Mouse (Mus musculus) midbrain, embryonic 12.5 days (tissue): Measurements from ENCODE around the gene Arrdc5. TPM values are rescaled to one million over a fixed set of nuclear protein-coding genes. Genes with fewer than 3 reads are reported as not detected.

Experiments used
- ATAC-seq: fragments of 200-750 bp; cut with Nextera tagmentation; 2 replicates; pipeline ENCODE4 v1.8.0; 2017; ENCODE audit warnings: low read depth, moderate TSS enrichment, moderate library complexity; ENCODE audit not compliant: low FRiP score
- H3K27ac ChIP-seq: fragments of 300-500 bp; sonication (generic); replicated peaks from 2 replicates; pipeline ENCODE4 v1.5.1; 2016; ENCODE audit warnings: mild to moderate bottlenecking
- H3K27me3 ChIP-seq: fragments of 300-500 bp; sonication (generic); 2 replicates; pipeline ENCODE4 v1.6.1; 2016; ENCODE audit warnings: mild to moderate bottlenecking
- H3K36me3 ChIP-seq: fragments of 300-500 bp; sonication (generic); 2 replicates; pipeline ENCODE4 v1.6.1; 2016
- H3K4me1 ChIP-seq: fragments of 300-500 bp; sonication (generic); 2 replicates; pipeline ENCODE4 v1.6.1; 2016
- H3K4me2 ChIP-seq: fragments of 300-500 bp; sonication (generic); replicated peaks from 2 replicates; pipeline ENCODE4 v1.6.1; 2016; ENCODE audit warnings: mild to moderate bottlenecking, moderate library complexity
- H3K4me3 ChIP-seq: fragments of 300-500 bp; sonication (generic); 2 replicates; pipeline ENCODE4 v1.5.1; 2016; ENCODE audit warnings: mild to moderate bottlenecking
- H3K9ac ChIP-seq: fragments of 300-500 bp; sonication (generic); replicated peaks from 2 replicates; pipeline ENCODE4 v1.6.1; 2016; ENCODE audit warnings: mild to moderate bottlenecking, moderate library complexity
- H3K9me3 ChIP-seq: fragments of 300-500 bp; sonication (generic); 2 replicates; pipeline ENCODE4 v1.6.1; 2016; ENCODE audit warnings: mild to moderate bottlenecking
- WGBS: fragments of 180-500 bp; shearing (Covaris S2); methylation state at CpG from one replicate; pipeline ENCODE4 v1.1.7; 2016; 5-methylcytosine and 5-hydroxymethylcytosine counted together
- polyA plus RNA-seq: library from polyadenylated mRNA; unstranded; fragments of >200 nt; fragmentation: Nextera tagmentation; extraction: Ambion mirVana; gene quantifications from 2 replicates; pipeline ENCODE4 v1.2.1, GENCODE M21; 2016

Gene Arrdc5
- polyA plus RNA-seq, 1 experiment from 2014 or later, result not detected

DNA sequence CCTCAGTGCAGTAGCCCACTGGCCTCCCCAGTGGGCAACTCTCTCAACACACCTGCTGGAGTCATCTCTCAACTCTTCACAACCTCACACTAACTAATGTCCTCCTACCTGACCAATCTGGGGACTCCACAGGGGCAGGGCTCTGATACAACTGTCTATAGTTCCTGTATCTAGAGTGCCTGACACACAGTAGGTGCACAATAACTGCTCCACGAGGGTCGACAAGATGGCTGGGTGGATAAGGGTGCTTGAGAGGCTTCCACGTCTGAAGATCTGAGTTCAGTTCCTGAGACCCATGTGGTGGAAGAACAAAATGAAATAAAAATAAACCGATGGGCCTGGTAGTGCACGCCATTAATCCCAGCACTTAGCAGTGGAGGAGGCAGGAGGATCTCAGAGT is 26.1 kb downstream of the Arrdc5 start:
- WGBS, result 84% methylated on average over 5 of the region's 5 CpGs
- no peak for ATAC-seq

DNA sequence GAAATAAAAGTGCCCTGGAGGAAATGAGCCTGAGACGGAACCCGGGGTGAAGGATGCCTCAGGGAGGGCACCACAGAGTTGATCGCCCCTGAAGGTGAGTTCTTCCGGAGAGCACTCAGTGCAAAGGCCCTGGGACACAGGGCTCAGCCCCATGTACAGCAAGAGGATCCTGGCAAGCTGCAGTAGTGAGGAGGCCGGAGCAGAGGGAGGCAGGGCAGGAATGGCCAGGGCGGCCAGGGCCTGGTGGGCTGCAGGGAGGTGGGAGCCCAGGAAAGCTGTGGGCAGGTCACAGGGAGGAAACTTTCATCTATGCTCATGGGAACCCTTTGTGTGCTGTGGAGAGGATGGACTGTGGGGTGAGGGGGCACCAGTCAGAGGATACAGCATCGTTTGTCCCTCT is 26.6 kb downstream of the Arrdc5 start:
- Histone ChIP-seq H3K9ac (no peak overlapping the region), H3K4me3 (no peak overlapping the region), H3K9me3 (no peaks in the 10 kb centered on the region), H3K27me3 (no peaks in the 10 kb centered on the region), H3K4me2 (no peak overlapping the region), H3K36me3 (no peaks in the 10 kb centered on the region), H3K4me1 (peaks cover 24% of the 10 kb centered on the region), H3K27ac (no peak overlapping the region)
- ATAC-seq, result no peak
- WGBS, result 87% methylated on average over 7 of the region's 7 CpGs

More for the DNA sequence above, 26.1 kb downstream of the Arrdc5 start:
- H3K27me3 ChIP-seq, result no peaks in the 10 kb centered on the region
- H3K9me3 ChIP-seq, result no peaks in the 10 kb centered on the region
- H3K4me3 ChIP-seq, result no peak overlapping the region
- H3K36me3 ChIP-seq, result no peaks in the 10 kb centered on the region
- no peak overlapping the region for H3K9ac ChIP-seq
- no peak overlapping the region for H3K4me2 ChIP-seq
- peaks cover 24% of the 10 kb centered on the region for H3K4me1 ChIP-seq
- no peak overlapping the region for H3K27ac ChIP-seq

DNA sequence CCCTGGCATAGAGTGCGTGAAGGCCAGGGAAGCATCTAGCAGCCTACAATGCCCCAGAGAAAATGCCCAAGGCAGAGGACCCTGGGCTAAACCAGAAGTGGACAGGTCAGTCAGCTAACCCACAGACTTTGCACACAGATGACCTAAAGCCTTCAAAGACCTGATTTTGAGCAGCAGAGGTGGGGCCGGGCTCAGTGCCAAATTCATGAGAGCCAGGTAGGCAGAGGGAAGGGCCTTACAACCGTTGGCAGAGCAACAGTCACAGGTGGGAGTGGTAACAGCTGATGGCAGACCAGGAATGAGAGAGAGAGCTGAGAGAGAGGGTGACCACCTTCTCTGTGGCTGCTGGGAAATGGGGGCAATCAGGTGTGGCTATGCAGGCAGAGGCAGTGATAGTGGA is 27.4 kb downstream of the Arrdc5 start:
- no peak overlapping the region for H3K4me3 ChIP-seq
- no peak for ATAC-seq
- H3K36me3 ChIP-seq, result no peaks in the 10 kb centered on the region
- H3K27me3 ChIP-seq, result no peaks in the 10 kb centered on the region
- no peak overlapping the region for H3K27ac ChIP-seq
- H3K4me1 ChIP-seq, result peaks cover 23% of the 10 kb centered on the region
- no peak overlapping the region for H3K4me2 ChIP-seq
- WGBS, result 71% methylated on average over 3 of the region's 3 CpGs
- H3K9me3 ChIP-seq, result no peaks in the 10 kb centered on the region
- no peak overlapping the region for H3K9ac ChIP-seq

DNA sequence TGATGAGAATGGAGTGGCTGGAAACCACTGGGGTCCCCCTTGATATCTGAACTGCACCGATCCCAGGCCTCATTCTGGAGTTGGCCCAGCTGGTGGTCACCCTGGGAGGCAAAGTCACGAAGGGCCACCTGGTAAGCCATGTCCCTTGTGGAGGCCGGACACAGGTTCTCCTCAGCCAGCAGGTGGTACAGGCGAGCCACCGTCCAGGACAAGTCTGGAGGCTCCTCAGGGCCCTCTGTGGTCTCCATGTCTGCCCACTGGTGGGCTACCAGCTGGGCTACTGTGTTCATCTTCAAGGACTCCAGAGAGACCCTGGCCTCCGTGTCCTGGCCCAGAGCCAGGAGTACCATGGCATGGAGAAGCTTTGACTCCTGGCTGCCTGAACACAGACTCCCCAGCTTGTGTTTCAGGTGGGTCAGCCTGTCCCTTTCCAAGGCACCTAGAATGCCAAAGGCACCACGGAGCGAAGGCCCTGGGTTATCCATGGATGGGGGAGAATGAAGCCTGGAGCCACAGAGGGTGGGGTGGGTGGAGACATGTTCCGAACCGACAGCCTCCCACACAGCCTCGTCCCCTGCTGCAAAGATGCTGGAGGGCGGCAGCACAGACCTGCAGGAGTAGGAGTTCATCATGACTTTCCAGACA is 28.4 kb downstream of the Arrdc5 start:
- no peaks in the 10 kb centered on the region for H3K9me3 ChIP-seq
- H3K27me3 ChIP-seq, result no peaks in the 10 kb centered on the region
- H3K36me3 ChIP-seq, result no peaks in the 10 kb centered on the region
- no peak overlapping the region for H3K4me3 ChIP-seq
- no peak overlapping the region for H3K27ac ChIP-seq
- no peak overlapping the region for H3K4me2 ChIP-seq
- H3K4me1 ChIP-seq, result peaks cover 15% of the 10 kb centered on the region
- H3K9ac ChIP-seq, result no peak overlapping the region
- 85% methylated on average over 12 of the region's 12 CpGs for WGBS
- ATAC-seq, result no peak

DNA sequence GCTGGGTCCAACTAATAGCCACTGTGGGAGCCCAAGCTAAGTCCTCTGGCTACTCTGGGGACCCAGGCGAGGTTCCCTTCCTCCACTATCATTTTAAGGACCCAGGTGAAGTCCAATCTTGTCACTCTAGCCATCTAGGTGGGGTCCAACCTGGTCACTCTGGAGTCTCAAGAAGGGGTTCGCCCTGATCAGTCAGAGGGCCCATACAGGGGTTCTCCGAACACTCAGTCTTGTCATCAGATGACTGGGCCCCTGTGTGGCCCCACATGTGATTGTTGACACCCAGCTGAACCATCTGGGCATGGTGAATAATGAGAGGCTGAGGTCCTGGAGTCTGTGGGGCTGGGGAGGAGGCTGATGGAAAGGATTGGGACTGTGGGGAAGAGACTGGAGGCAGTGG is 30.3 kb downstream of the Arrdc5 start:
- H3K4me1 ChIP-seq, result peaks cover 6% of the 10 kb centered on the region; the same call in 1 of the 2 replicates
- no peaks in the 10 kb centered on the region for H3K27me3 ChIP-seq
- H3K36me3 ChIP-seq, result 0 out of 2 replicates have a peak, but pooled peaks cover 4% of the 10 kb centered on the region
- H3K4me2 ChIP-seq, result peak overlapping the region; percentile 65
- 65% methylated on average over 3 of the region's 3 CpGs for WGBS
- peak overlapping the region; percentile 55 for H3K9ac ChIP-seq
- H3K4me3 ChIP-seq, result peak overlapping the region; percentile 41
- no peaks in the 10 kb centered on the region for H3K9me3 ChIP-seq
- peak overlapping the region; percentile 71; the same call in 1 of the 2 replicates for H3K27ac ChIP-seq
- ATAC-seq, result peak; percentile 9; the same call in 1 of the 2 replicates

DNA sequence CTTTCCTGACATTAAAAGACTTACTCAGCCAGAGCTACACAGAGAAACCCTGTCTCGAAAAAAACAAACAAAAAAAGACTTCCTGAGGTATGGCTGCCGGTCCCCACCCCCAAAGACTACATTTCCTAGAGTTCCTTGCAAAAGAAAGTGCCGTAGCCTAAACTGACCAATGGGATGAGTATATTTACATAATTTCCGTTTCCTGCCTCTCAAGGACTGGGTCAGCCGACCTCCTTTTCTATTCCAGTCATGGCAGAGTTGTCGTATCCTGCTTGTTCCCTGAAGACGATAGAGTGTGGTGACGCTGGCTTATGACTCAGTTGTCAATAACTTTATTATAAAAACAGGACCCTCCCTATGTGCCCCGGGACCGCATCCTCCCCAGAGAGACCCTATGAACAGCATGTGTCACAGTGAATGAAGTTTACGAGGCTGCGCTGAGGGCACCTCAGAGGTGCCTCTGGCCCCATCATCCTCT is 30.9 kb downstream of the Arrdc5 start:
- Histone ChIP-seq H3K4me1 (peaks cover 6% of the 10 kb centered on the region; the same call in 1 of the 2 replicates), H3K36me3 (0 out of 2 replicates have a peak, but pooled peaks cover 4% of the 10 kb centered on the region), H3K27me3 (no peaks in the 10 kb centered on the region), H3K9ac (peak overlapping the region; percentile 55), H3K4me2 (peak overlapping the region; percentile 65), H3K9me3 (no peaks in the 10 kb centered on the region), H3K4me3 (peak overlapping the region; percentile 41), H3K27ac (peak overlapping the region; percentile 71)
- ATAC-seq, result peak; percentile 84
- WGBS, result 20% methylated on average over 12 of the region's 12 CpGs

DNA sequence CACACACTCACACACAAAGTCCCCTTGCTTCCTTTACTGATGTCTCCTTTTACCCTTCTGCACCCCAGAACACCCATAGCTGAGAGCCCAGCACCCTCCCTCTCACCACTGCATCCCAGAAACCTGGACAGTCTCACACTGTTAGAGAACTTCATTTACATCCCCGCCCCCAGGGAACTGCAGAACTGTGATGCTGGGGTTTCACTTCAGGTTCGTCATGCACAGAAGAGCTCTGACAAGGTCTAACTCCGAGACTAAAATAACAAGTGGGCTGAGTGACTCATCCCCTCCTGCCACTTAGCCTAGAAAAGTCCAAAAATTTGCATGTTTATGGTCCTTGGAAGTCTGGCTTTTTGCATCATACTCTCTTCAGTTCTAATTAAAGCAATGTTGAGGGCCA is 33.8 kb downstream of the Arrdc5 start:
- no peak overlapping the region for H3K27ac ChIP-seq
- peaks cover 23% of the 10 kb centered on the region for H3K36me3 ChIP-seq
- 74% methylated on average over 3 of the region's 3 CpGs for WGBS
- ATAC-seq, result no peak
- H3K4me3 ChIP-seq, result no peak overlapping the region
- peaks cover 10% of the 10 kb centered on the region for H3K4me1 ChIP-seq
- no peaks in the 10 kb centered on the region for H3K27me3 ChIP-seq
- no peak overlapping the region for H3K9ac ChIP-seq
- no peaks in the 10 kb centered on the region for H3K9me3 ChIP-seq
- H3K4me2 ChIP-seq, result no peak overlapping the region

DNA sequence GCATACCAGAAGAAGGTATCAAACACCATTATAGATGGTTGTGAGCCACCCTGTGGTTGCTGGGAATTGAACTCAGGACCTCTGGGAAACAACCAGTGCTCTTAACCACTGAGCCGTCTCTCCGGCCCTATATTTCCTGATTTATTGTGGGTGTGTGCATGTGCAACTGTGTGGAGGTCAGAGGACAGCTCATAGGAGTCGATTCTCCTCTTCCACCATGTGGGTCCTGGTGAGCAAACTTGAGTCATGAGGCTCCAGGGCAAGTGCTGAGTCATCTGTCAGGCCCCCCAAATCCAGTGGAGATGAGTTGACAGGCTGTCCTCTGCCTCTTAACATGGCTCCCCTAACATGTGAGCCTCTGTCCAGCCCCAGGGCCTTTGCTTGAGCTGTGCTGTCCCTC is 34.2 kb downstream of the Arrdc5 start:
- 91% methylated on average over 3 of the region's 3 CpGs for WGBS
- peaks cover 14% of the 10 kb centered on the region for H3K4me1 ChIP-seq
- no peaks in the 10 kb centered on the region for H3K9me3 ChIP-seq
- no peak for ATAC-seq
- no peaks in the 10 kb centered on the region for H3K27me3 ChIP-seq
- no peak overlapping the region for H3K4me3 ChIP-seq
- H3K9ac ChIP-seq, result no peak overlapping the region
- H3K4me2 ChIP-seq, result no peak overlapping the region
- no peak overlapping the region for H3K27ac ChIP-seq
- peaks cover 27% of the 10 kb centered on the region for H3K36me3 ChIP-seq

DNA sequence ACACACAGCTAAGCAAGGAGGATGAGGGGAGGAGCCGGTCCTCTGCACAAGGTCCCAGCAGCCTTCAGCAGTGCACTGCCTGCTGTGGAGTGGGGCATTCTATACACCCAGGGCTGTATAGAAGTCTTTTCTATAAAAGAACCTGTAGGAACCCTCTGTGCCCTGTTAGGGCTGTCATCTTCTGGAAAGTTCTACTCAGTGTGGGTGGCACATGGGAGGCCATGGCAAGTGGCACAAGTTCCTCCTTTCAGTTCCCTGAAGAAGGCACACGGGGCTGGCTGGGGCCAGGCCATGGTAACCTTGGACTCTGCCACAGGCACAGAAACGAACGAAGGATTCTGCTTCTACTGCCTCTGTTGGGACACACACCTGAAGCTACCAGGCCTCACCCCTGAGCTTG is 35.1 kb downstream of the Arrdc5 start:
- no peak overlapping the region for H3K4me3 ChIP-seq
- H3K9me3 ChIP-seq, result no peaks in the 10 kb centered on the region
- H3K4me1 ChIP-seq, result peaks cover 21% of the 10 kb centered on the region
- peaks cover 36% of the 10 kb centered on the region for H3K36me3 ChIP-seq
- no peak overlapping the region for H3K4me2 ChIP-seq
- no peaks in the 10 kb centered on the region for H3K27me3 ChIP-seq
- H3K27ac ChIP-seq, result no peak overlapping the region
- no peak for ATAC-seq
- H3K9ac ChIP-seq, result no peak overlapping the region
- WGBS, result 96% methylated on average over 4 of the region's 4 CpGs

DNA sequence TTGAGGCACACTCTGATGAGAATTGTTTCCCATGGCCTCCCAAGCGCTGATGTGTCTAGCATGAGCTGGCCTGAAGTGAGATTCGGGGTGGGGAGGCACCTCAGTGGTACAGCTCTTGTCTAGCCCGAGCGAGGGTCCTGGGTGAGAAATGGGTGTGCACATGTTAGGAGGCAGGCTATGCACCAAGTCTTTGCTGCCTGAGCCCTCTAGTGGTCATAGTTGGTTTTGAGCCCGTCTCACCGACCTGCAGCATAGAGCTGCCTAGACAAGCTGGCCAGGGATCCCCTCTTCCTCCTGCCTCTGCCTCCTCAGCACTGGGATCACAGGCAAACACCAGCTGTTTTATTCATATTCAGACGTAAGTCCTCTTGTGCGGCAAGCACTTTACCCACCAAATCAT is 36.1 kb downstream of the Arrdc5 start:
- peak; percentile 55 for ATAC-seq
- WGBS, result 23% methylated on average over 8 of the region's 8 CpGs
- Histone ChIP-seq H3K4me1 (peaks cover 25% of the 10 kb centered on the region), H3K9me3 (no peaks in the 10 kb centered on the region), H3K27ac (no peak overlapping the region), H3K4me2 (no peak overlapping the region), H3K9ac (no peak overlapping the region), H3K27me3 (no peaks in the 10 kb centered on the region), H3K4me3 (no peak overlapping the region), H3K36me3 (peaks cover 46% of the 10 kb centered on the region)

DNA sequence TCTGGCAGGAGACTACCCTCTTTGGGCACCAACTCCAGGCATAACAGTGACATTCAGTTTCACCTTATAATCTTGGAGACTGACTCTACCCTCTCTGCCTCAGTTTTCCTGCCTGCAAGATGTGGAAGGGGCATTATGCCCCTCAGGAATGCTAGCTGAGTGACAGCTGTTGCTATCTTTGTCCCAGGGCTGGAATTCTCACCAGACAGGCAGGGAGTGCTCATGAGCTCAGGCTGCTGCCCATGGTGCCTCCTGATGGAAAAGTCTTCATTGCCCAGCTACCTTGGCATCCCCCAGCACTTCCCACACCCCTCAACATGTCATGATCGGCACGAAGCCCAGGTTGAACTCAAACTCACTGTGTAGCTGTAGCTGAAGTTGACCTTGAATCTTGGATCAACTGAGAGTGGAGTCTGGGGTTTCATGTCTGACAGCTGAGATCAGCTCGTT is 37.4 kb downstream of the Arrdc5 start:
- no peak overlapping the region for H3K4me2 ChIP-seq
- ATAC-seq, result no peak
- H3K9ac ChIP-seq, result no peak overlapping the region
- no peaks in the 10 kb centered on the region for H3K9me3 ChIP-seq
- peaks cover 37% of the 10 kb centered on the region for H3K4me1 ChIP-seq
- peaks cover 54% of the 10 kb centered on the region for H3K36me3 ChIP-seq
- 93% methylated on average over 3 of the region's 3 CpGs for WGBS
- H3K27ac ChIP-seq, result no peak overlapping the region
- no peaks in the 10 kb centered on the region for H3K27me3 ChIP-seq
- H3K4me3 ChIP-seq, result no peak overlapping the region

DNA sequence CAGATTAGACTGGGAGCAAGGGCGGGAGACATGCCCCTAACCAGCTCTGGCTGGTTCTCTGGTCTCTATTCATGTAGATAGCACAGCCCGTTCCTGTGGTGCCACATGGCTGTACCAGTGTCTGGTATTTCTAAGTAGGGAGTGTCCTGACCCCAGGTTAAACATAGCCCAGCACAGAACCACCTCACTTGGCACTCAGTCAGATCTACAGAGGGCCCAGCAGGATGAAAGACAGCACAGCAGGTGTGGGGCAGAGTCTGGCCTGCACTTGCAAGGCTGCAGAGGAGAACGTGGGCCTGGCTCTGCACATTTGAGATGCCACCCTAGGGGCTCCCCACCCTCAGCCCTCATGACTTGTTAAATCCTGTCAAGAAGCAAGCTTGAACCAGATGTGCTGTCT is 38.9 kb downstream of the Arrdc5 start:
- Histone ChIP-seq H3K36me3 (peaks cover 54% of the 10 kb centered on the region), H3K4me3 (no peak overlapping the region), H3K4me1 (peaks cover 42% of the 10 kb centered on the region), H3K27ac (no peak overlapping the region), H3K4me2 (no peak overlapping the region), H3K27me3 (no peaks in the 10 kb centered on the region), H3K9me3 (no peaks in the 10 kb centered on the region), H3K9ac (no peak overlapping the region; the same call in 1 of the 2 replicates)
- 79% methylated on average over 3 of the region's 3 CpGs for WGBS
- no peak for ATAC-seq
